Mouse (Mus musculus) gastrocnemius, postnatal 14 days (tissue): ENCODE measurements around the gene Shmt1. TPM values are rescaled to one million over a fixed set of nuclear protein-coding genes. Genes with fewer than 3 reads are reported as not detected.

Experiments used
- DNase-seq: peaks from one replicate; pipeline ENCODE4 v3.0.0; 2021; ENCODE audit warnings: mixed read lengths
- intact Hi-C: fragments of 180-260 bp; cut with DNase I; formaldehyde crosslinking; loops from one replicate; pipeline ENCODE4 v1.15.1; 2025; ENCODE audit warnings: low total_unique reads
- total RNA-seq, 2 experiments: library from RNA; stranded (reverse); gene quantifications; 2 replicates each; pipeline ENCODE4 v1.2.3; 2021

Shmt1 gene
- total RNA-seq, 2 experiments from 2014 or later: 19.3 to 21.3 TPM

- DNase-seq: no peak
- intact Hi-C loops: no loop called here
These were observed 44.5 kb downstream of the Shmt1 start for GRCm38 (mm10) chr11:60766969-60767368.

GRCm38 (mm10) chr11:60761681-60762080 lies 49.8 kb downstream of the Shmt1 start:
- intact Hi-C loops: no loop called here
- no peak for DNase-seq

GRCm38 (mm10) chr11:60755570-60755969 lies 55.9 kb downstream of the Shmt1 start:
- no peak for DNase-seq
- intact Hi-C loops: no loop called here

GRCm38 (mm10) chr11:60740321-60740720 lies 71.2 kb downstream of the Shmt1 start:
- no peak for DNase-seq
- intact Hi-C loops: loop anchor here (5.0 kb wide), 1 partner anchor 37 kb away; the partner anchor contains the start of genes Smcr8 and Top3a

Other genes starting within 250 kb of the Shmt1 start
- gene Llgl1, start 112.0 kb downstream of the Shmt1 start, total RNA-seq: 10 to 100 TPM; 12.1 to 14.5 TPM
- 10 to 100 TPM; 87.8 to 90.9 TPM for gene Flii, start 84.5 kb downstream of the Shmt1 start, total RNA-seq
- gene Mief2, start 83.3 kb downstream of the Shmt1 start, total RNA-seq: 10 to 100 TPM; 82.5 to 88.4 TPM
- gene Top3a, start 34.4 kb downstream of the Shmt1 start, total RNA-seq: 1 to 10 TPM; 3.8 to 4.5 TPM
- 10 to 100 TPM; 11.2 to 16.7 TPM for gene Smcr8, start 34.2 kb downstream of the Shmt1 start, total RNA-seq
- 10 to 100 TPM; 16.9 to 19.9 TPM for gene Dhrs7b, start 18.9 kb upstream of the Shmt1 start, total RNA-seq
- 10 to 100 TPM; 35.6 to 38.0 TPM for gene Tmem11, start 67.6 kb upstream of the Shmt1 start, total RNA-seq
- gene Natd1, start 103.0 kb upstream of the Shmt1 start, total RNA-seq: 10 to 100 TPM; 10.6 to 11.9 TPM
- 100 to 1,000 TPM; 144 to 173 TPM for gene Map2k3, start 120.3 kb upstream of the Shmt1 start, total RNA-seq
- 10 to 100 TPM; 37.4 to 59.8 TPM for gene Kcnj12, start 210.8 kb upstream of the Shmt1 start, total RNA-seq